Mouse (Mus musculus): Measurements from ENCODE around the gene Zfp541.

DNA sequence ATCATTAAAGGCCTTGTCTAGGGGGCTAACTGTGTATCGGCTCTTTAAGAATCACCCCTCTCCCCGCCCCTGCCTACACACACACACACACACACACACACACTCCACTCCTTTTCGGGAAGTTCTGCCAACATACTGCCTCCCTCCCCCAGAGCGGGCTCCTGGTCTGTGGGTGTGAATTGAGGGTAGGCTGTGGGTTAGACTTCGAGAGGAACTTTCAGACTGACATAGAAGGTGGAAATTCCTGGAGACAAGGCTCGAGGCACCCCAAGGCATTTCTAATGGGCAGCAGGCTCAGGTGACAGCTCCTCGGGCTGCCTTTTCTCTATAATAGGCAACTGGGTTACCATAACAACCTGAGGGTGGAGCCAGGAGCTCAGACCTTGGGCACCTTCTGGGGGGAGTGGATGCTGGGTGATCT, 70.6 kb downstream of the Zfp541 start:
- TF ChIP-seq MAX (IDR thresholded peaks at IDR 0.05; ENCODE audit: low read depth) (no peak), E2F4 (IDR thresholded peaks at IDR 0.05; ENCODE audit: insufficient read depth) (no peak), USF1 (IDR thresholded peaks at IDR 0.05; ENCODE audit: low read depth) (no peak), POLR2A (IDR thresholded peaks at IDR 0.05; ENCODE audit: insufficient read length, low read depth) (no peak)

All from myocyte (in vitro differentiated cells).